Mouse (Mus musculus): Measurements from ENCODE around the gene Sipa1l3. TPM values are rescaled to one million over a fixed set of nuclear protein-coding genes. Genes with fewer than 3 reads are reported as not detected.

Sipa1l3 gene
- polyA plus RNA-seq, 1 experiment from 2014 or later: 10.3 TPM

- Histone ChIP-seq H3K79me2 (ENCODE audit: inconsistent target) (no peaks in the 10 kb centered on the region), H3K27ac (no peak overlapping the region), H3K4me3 (ENCODE audit: inconsistent target) (no peak overlapping the region), H3K36me3 (ENCODE audit: inconsistent target) (no peaks in the 10 kb centered on the region)
- 18% methylated on average over 21 of the region's 21 CpGs for WGBS (ENCODE audit: missing documents)
These were observed 236.3 kb downstream of the Sipa1l3 start for GRCm38 (mm10) chr7:29282074-29282554.

DNA sequence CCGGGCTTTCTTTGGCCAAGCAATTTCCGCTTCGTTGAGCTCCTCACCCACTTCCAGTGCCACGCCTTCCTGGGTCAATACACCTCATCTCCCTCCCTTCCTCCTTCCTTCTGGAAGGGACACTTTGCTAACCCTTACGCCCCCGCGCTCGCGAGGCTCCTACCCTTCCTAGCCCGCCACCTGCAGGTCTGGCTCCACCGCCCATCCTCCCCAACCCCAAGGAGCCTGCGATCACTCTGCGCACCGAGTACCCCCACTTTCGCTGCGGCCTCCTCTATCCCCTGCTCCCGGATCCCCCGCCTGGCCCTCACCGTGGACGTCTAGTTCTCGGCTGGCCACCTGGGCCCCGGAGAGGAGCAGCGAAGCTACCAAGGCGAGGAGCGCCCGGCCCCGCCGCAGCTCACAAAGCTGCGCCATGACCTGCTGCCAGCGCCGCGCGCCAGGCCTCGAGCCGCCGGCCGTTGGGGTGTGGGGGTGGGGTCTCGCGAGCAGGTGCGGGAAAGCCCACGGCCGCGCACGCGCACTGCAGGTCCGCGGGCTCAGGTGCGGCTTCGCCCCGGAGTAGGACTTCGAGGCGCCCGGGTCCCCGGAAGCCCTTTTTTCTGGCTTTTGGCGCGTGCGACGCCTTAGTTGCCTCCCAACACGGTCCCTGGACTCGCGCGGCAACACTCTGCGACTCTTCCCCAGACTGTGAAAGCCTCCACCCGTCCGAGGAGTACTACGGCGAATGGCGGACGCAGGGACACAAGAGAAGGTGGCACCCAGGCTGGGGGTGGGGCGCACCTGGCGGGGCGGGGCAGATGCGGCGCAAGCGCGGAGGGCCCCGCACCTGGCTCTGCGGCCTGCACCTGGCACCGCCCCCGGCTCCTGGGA lies 237.0 kb downstream of the Sipa1l3 start, which contains the start of gene Spint2:
TSS of gene Spint2 (minus strand) at position 712 of the 873 bp plus-strand sequence.
- no peaks in the 10 kb centered on the region for H3K79me2 ChIP-seq (ENCODE audit: inconsistent target)
- H3K27ac ChIP-seq: no peak within 1 kb of the TSS
- no peaks in the 10 kb centered on the region for H3K36me3 ChIP-seq (ENCODE audit: inconsistent target)
- WGBS (ENCODE audit: missing documents): 1% methylated on average over 79 of the region's 80 CpGs
- H3K4me3 ChIP-seq (ENCODE audit: inconsistent target): no peak within 1 kb of the TSS

DNA sequence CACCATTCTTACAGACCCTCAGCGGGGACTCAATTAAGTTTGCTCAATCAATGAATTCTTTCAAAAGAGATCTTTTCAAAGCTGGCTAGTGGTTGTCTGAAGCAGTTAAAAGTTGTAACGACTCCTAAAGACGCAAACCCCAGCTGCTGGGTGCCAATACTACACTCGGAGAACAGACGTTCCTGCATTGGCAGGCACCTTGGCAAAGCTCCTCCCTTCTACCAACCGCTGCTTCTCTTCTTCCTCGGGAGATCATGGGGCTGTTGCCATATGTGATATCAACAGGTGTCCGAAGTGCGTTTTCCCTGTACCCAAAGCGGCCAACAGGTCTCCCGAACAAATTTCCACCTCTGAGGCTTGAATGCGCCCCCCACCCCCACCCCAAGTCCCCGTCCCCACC lies 237.6 kb downstream of the Sipa1l3 start:
- no peak overlapping the region for H3K27ac ChIP-seq
- no peaks in the 10 kb centered on the region for H3K36me3 ChIP-seq (ENCODE audit: inconsistent target)
- 18% methylated on average over 13 of the region's 13 CpGs for WGBS (ENCODE audit: missing documents)
- H3K79me2 ChIP-seq (ENCODE audit: inconsistent target): no peaks in the 10 kb centered on the region
- H3K4me3 ChIP-seq (ENCODE audit: inconsistent target): no peak overlapping the region

DNA sequence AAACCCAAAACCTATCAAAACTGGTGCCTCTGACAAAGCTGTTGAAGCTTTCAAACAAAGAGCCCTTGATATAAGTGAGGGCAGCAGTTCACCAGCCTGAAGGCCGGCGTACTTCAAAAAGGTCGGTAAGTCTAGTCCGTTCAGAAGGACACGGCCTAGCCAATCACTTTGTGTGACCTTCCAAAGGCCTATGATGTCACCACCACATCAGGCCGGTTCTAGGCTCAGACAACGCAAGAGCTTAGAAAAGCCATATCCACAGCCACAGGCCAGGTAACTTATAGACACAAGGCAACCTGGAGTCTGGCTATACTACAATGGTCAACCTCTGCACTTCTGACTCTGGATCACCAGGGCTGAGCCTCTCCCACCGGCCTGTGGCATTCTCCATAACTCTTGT lies 238.5 kb downstream of the Sipa1l3 start:
- no peaks in the 10 kb centered on the region for H3K79me2 ChIP-seq (ENCODE audit: inconsistent target)
- 94% methylated on average over 8 of the region's 8 CpGs for WGBS (ENCODE audit: missing documents)
- H3K36me3 ChIP-seq (ENCODE audit: inconsistent target): no peaks in the 10 kb centered on the region
- no peak overlapping the region for H3K27ac ChIP-seq
- no peak overlapping the region for H3K4me3 ChIP-seq (ENCODE audit: inconsistent target)

GRCm38 (mm10) chr7:29279261-29279660 lies 239.2 kb downstream of the Sipa1l3 start:
- Histone ChIP-seq H3K79me2 (ENCODE audit: inconsistent target) (no peaks in the 10 kb centered on the region), H3K27ac (no peak overlapping the region), H3K36me3 (ENCODE audit: inconsistent target) (no peaks in the 10 kb centered on the region), H3K4me3 (ENCODE audit: inconsistent target) (no peak overlapping the region)

DNA sequence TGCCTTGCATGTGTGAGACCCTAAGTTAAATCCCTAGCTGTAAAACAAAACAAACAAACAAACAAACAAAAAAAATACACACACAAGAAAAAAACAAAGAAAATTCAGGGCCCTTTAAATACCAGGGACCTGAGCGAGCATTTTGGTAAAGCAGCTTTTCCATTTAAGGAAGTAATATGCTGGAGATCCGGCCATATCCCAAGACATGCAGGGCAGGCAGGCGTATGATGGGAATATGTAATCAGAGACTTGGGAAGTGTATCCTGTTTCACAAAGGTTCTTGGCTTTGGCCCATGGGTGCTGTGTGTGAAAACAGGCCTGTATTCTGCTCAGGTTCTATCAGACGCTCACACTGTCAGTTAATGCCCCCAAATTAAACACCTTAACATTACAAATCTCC lies 240.9 kb downstream of the Sipa1l3 start:
- no peak overlapping the region for H3K27ac ChIP-seq
- no peaks in the 10 kb centered on the region for H3K79me2 ChIP-seq (ENCODE audit: inconsistent target)
- no peak overlapping the region for H3K4me3 ChIP-seq (ENCODE audit: inconsistent target)
- 93% methylated on average over 4 of the region's 4 CpGs for WGBS (ENCODE audit: missing documents)
- H3K36me3 ChIP-seq (ENCODE audit: inconsistent target): no peaks in the 10 kb centered on the region

GRCm38 (mm10) chr7:29276715-29277114 lies 241.7 kb downstream of the Sipa1l3 start:
- Histone ChIP-seq H3K36me3 (ENCODE audit: inconsistent target) (no peaks in the 10 kb centered on the region), H3K4me3 (ENCODE audit: inconsistent target) (no peak overlapping the region), H3K27ac (no peak overlapping the region), H3K79me2 (ENCODE audit: inconsistent target) (no peaks in the 10 kb centered on the region)
- WGBS (ENCODE audit: missing documents): 73% methylated on average over 5 of the region's 5 CpGs

DNA sequence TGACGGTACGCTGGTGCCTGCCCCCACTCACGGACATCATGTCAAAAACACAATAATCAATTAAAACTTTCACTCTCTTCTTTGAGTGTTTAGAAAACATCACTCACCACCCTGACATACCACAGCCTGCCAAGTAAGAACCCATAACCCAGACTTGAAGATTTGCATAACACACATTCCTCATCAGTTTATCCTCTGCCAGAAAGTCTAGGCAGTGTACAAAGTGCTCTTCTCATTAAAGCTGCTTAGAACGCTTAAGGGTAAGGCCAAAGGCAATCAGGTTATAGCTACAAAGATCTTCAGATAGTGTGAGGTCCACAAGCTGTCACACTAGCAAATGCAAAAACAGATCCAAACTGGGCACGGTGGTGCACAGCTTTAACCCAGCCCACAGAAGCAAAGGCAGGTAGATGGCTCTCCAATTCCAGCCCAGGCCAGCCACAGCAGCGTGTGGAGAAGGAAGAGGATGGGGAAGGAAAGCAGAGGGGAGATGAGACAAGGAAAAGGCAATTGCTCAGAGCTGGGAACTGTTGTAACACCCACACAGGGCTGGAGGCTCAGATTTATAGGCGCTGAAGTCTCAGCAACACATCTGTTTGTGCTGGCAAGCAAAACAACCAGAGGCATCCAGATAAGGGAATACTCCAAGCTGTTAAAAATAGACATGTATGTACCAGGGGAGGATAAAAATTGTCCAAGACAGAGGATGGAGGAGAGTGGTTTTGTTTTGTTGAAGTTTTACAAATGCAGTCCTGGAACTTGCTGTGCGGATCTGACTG lies 246.6 kb downstream of the Sipa1l3 start:
- WGBS (ENCODE audit: missing documents): 89% methylated on average over 7 of the region's 8 CpGs
- Histone ChIP-seq H3K27ac (no peak overlapping the region), H3K36me3 (ENCODE audit: inconsistent target) (no peaks in the 10 kb centered on the region), H3K79me2 (ENCODE audit: inconsistent target) (no peaks in the 10 kb centered on the region), H3K4me3 (ENCODE audit: inconsistent target) (no peak overlapping the region)

DNA sequence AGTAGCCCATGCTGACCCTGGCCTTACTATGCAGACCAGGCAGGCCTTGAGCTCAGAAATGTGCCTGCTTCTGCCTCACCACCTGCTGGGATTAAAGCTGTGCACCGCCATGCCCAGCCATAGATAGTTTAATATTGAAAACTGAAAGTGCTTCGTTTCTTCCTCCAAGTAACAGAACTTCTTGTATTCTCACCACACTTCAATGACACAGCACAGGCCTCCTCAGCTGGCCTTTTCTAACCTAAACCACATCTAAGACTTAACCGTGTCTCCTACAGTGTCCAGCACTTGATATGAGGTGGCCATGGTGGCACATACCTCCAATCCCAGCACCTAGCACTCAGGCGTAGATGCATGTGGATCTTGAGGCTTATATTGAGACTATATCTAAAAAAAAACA lies 248.0 kb downstream of the Sipa1l3 start:
- 31% methylated on average over 4 of the region's 4 CpGs for WGBS (ENCODE audit: missing documents)
- no peaks in the 10 kb centered on the region for H3K36me3 ChIP-seq (ENCODE audit: inconsistent target)
- H3K27ac ChIP-seq: no peak overlapping the region
- H3K4me3 ChIP-seq (ENCODE audit: inconsistent target): no peak overlapping the region
- H3K79me2 ChIP-seq (ENCODE audit: inconsistent target): no peaks in the 10 kb centered on the region

Other genes starting within 250 kb of the Sipa1l3 start
- 0.25 to 0.72 TPM (median 0.27 TPM) in 3 replicates for gene Spint2, start 236.7 kb downstream of the Sipa1l3 start, polyA plus RNA-seq (2018)
- gene Ppp1r14a, start 229.3 kb downstream of the Sipa1l3 start, polyA plus RNA-seq (2018): not detected in 3 replicates
- 0.28 to 1.2 TPM (median 0.29 TPM) in 3 replicates for gene Dpf1, start 214.7 kb downstream of the Sipa1l3 start, polyA plus RNA-seq (2018)
- not detected in 3 replicates for gene Catsperg2, start 208.4 kb upstream of the Sipa1l3 start, polyA plus RNA-seq (2018)
- 8.7 to 12.3 TPM (median 11.7 TPM) in 3 replicates for gene Zfp84, start 249.9 kb upstream of the Sipa1l3 start, polyA plus RNA-seq (2018)